In the genomic region with DNA sequence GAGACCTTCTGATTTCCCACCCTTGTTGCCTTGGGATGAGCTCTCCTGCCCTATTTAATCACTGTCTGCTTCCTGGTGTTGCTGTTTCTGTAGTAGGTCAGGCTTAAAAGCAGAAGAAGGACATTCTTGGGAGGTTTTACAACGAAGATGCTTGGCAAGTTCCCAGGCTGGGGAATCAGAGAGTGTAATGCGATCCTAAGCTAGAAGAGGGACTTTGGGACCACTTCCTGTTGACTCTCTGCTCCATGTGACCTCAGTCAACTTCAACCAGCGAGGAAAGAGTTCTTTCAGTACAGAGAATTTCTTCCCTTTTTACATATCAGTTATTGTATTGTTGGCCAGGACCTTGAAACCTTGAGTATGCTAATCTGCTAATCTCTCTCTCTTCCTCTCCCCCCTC, we compare ENCODE assay signal across 18 mouse cellular contexts. TPM values are rescaled to one million over a fixed set of nuclear protein-coding genes. Genes with fewer than 3 reads are reported as not detected.
DNase-seq lines count a peak whose midpoint lies in the region; ATAC-seq lines count a peak whose summit lies in the region.
"Had no signal": no experiment of that assay in that cellular context is flagged by ENCODE, and none has a peak within 500 bp of the region (broad histone marks: within the 10 kb centered on the region; RNA-seq: fewer than 3 reads in every experiment).

No protein-coding gene starts in this region.

- H3K27ac ChIP-seq in heart, embryonic 15.5 days: 0 out of 2 replicates have a peak overlapping the region, but pooled peaks have one; percentile 26
- H3K27ac ChIP-seq: hindbrain, embryonic 13.5 days; midbrain, embryonic 12.5 days; stomach, embryonic 15.5 days had no signal

- H3K9ac ChIP-seq in heart, embryonic 15.5 days: no peak overlapping the region
- H3K9ac ChIP-seq: hindbrain, embryonic 13.5 days; midbrain, embryonic 12.5 days; stomach, embryonic 15.5 days had no signal

- no peak overlapping the region for H3K4me2 ChIP-seq in heart, embryonic 15.5 days
- H3K4me2 ChIP-seq: hindbrain, embryonic 13.5 days; liver, embryonic 11.5 days; midbrain, embryonic 12.5 days; stomach, embryonic 15.5 days had no signal

- 0 out of 2 replicates have a peak, but pooled peaks cover 6% of the 10 kb centered on the region for H3K36me3 ChIP-seq in heart, embryonic 15.5 days
- H3K36me3 ChIP-seq: hindbrain, embryonic 13.5 days; midbrain, embryonic 12.5 days; stomach, embryonic 15.5 days had no signal

- no peaks in the 10 kb centered on the region for H3K27me3 ChIP-seq in heart, embryonic 15.5 days
- H3K27me3 ChIP-seq: CH12.LX; hindbrain, embryonic 13.5 days; midbrain, embryonic 12.5 days; stomach, embryonic 15.5 days had no signal

- no peak for ATAC-seq in heart, embryonic 15.5 days (replicated peaks; ENCODE audit: insufficient number of reproducible peaks, insufficient read depth, low FRiP score, low read depth)
- peak; percentile 51 for ATAC-seq in common myeloid progenitor, adult 5-6 weeks (replicated peaks; ENCODE audit: low read depth, poor library complexity, severe bottlenecking)
- ATAC-seq: activated CD4-positive, CD25-positive, alpha-beta regulatory T cell, adult 4 months had no signal

- H3K4me3 ChIP-seq in heart, embryonic 15.5 days: no peak overlapping the region
- H3K4me3 ChIP-seq: hindbrain, embryonic 13.5 days; midbrain, embryonic 12.5 days; stomach, embryonic 15.5 days had no signal

- 24% methylated on average over 3 of the region's 3 CpGs for WGBS in heart, embryonic 15.5 days

- peaks cover 76% of the 10 kb centered on the region for H3K4me1 ChIP-seq in heart, embryonic 15.5 days (replicated peaks)
- H3K4me1 ChIP-seq: hindbrain, embryonic 13.5 days; midbrain, embryonic 12.5 days had no signal

- DNase-seq in heart, adult 8-10 months (ENCODE audit: low spot score): no peak
- DNase-seq in kidney, postnatal 10 days: peak; percentile 70
- DNase-seq in kidney, adult 9 months: no peak
- DNase-seq in kidney, postnatal 4 days: peak; percentile 49 to 68
- no peak for DNase-seq in thymus, postnatal 36 days
- DNase-seq: adrenal gland, postnatal 25 days; cerebellum, adult 9-11 months; gastrocnemius, postnatal 14 days; left cerebral cortex, postnatal 4 days; lung, postnatal 36 days had no signal

- H3K9me3 ChIP-seq in heart, embryonic 15.5 days (replicated peaks): no peaks in the 10 kb centered on the region
- H3K9me3 ChIP-seq: hindbrain, embryonic 13.5 days; midbrain, embryonic 12.5 days; stomach, embryonic 15.5 days had no signal

RNA-seq across cellular contexts. Expression of gene Fhl2, which starts 25.7 kb away (rescaled TPM):
- polyA plus RNA-seq in heart, embryonic 15.5 days (2015; fragmentation: Nextera tagmentation; extraction: Ambion mirVana): 298 and 363 TPM in 2 replicates
- 1,000 to 10,000 TPM; 1,741 to 2,078 (median 1,948) TPM for total RNA-seq in heart, adult 8-10 months (2022)
- total RNA-seq in common myeloid progenitor, adult 5-6 weeks (2017): 0.32 TPM in 1 of 2 replicates, not detected in the other

Comparison
In these comparisons a context has a peak if more than half of its experiments do, and no peak if none do; other contexts are left out.
1. DNase-seq: peak in kidney, postnatal 10 days (single experiment) and kidney, postnatal 4 days (2 of 2); none in heart, adult 8-10 months (single experiment), kidney, adult 9 months (single experiment) and thymus, postnatal 36 days (0 of 2).
2. RNA of gene Fhl2, which starts 25.7 kb away (total RNA-seq): 1,741 to 2,078 TPM in heart, adult 8-10 months; 0.32 TPM in common myeloid progenitor, adult 5-6 weeks; every median in the first group is over 1,000 times any median in the second.